Mouse (Mus musculus) megakaryocyte, embryonic 14.5 days (primary cell): ENCODE data around the gene Zfp821.

ENCODE experiments used
- FLI1 ChIP-seq: IDR thresholded peaks from 2 replicates; pipeline ENCODE4 v1.6.1; 2012; ENCODE audit warnings: low read length, inconsistent platforms, mixed read lengths
- GATA1 ChIP-seq: IDR thresholded peaks from 3 replicates; pipeline ENCODE4 v1.6.1; 2012; ENCODE audit warnings: mixed read lengths, low read length, inconsistent platforms, borderline replicate concordance

- TF ChIP-seq GATA1 = no peak
- no peak for TF ChIP-seq FLI1
Observed at GRCm38 (mm10) chr8:109766081-109766480, 60.7 kb downstream of the Zfp821 start.
